Mouse (Mus musculus): ENCODE measurements at regions not wholly inside any gene's neighbourhood (a gene's known extent, or its start where the extent isn't known, plus 50 kb on each side); places are given as distances from the start of the nearest gene placed in this dataset.

GRCm38 (mm10) chr16:91156506-91156905 lies 61.6 kb upstream of the 4932438H23Rik start:
- no peaks in the 10 kb centered on the region for H3K4me1 ChIP-seq
- no peak overlapping the region for H3K4me3 ChIP-seq
- H3K36me3 ChIP-seq, result no peaks in the 10 kb centered on the region
- no peaks in the 10 kb centered on the region for H3K9me3 ChIP-seq
- 32% methylated on average over 15 of the region's 15 CpGs for WGBS
- H3K27ac ChIP-seq, result no peak overlapping the region
- H3K27me3 ChIP-seq (ENCODE audit: insufficient read depth, poor library complexity, severe bottlenecking), result peaks cover 17% of the 10 kb centered on the region; the same call in 1 of the 2 replicates
- DNase-seq (ENCODE audit: low spot score), result no peak

GRCm38 (mm10) chr16:91160679-91161078 lies 64.6 kb upstream of the Olig2 start:
- WGBS, result 15% methylated on average over 8 of the region's 8 CpGs
- Histone ChIP-seq H3K4me1 (no peaks in the 10 kb centered on the region), H3K4me3 (no peak overlapping the region), H3K9me3 (no peaks in the 10 kb centered on the region), H3K27ac (no peak overlapping the region), H3K36me3 (no peaks in the 10 kb centered on the region), H3K27me3 (ENCODE audit: insufficient read depth, poor library complexity, severe bottlenecking) (peaks cover 33% of the 10 kb centered on the region)
- DNase-seq (ENCODE audit: low spot score), result no peak

- no peaks in the 10 kb centered on the region for H3K9me3 ChIP-seq
- H3K4me1 ChIP-seq, result no peaks in the 10 kb centered on the region
- 67% methylated on average over 6 of the region's 6 CpGs for WGBS
- no peak overlapping the region for H3K27ac ChIP-seq
- H3K4me3 ChIP-seq, result no peak overlapping the region
- H3K27me3 ChIP-seq (ENCODE audit: insufficient read depth, poor library complexity, severe bottlenecking), result peaks cover 25% of the 10 kb centered on the region
- no peaks in the 10 kb centered on the region for H3K36me3 ChIP-seq
- DNase-seq (ENCODE audit: low spot score), result no peak
Measured at GRCm38 (mm10) chr16:91161616-91162015, 63.6 kb upstream of the Olig2 start.

GRCm38 (mm10) chr16:91162381-91162780 lies 62.9 kb upstream of the Olig2 start:
- Histone ChIP-seq H3K27ac (no peak overlapping the region), H3K4me3 (no peak overlapping the region), H3K36me3 (no peaks in the 10 kb centered on the region), H3K27me3 (ENCODE audit: insufficient read depth, poor library complexity, severe bottlenecking) (peaks cover 18% of the 10 kb centered on the region), H3K4me1 (no peaks in the 10 kb centered on the region), H3K9me3 (no peaks in the 10 kb centered on the region)
- WGBS, result 87% methylated on average over 6 of the region's 6 CpGs
- no peak for DNase-seq (ENCODE audit: low spot score)

- Histone ChIP-seq H3K9me3 (no peaks in the 10 kb centered on the region), H3K4me1 (peaks cover 14% of the 10 kb centered on the region), H3K27ac (no peak overlapping the region), H3K27me3 (ENCODE audit: insufficient read depth, poor library complexity, severe bottlenecking) (peaks cover 16% of the 10 kb centered on the region), H3K36me3 (no peaks in the 10 kb centered on the region), H3K4me3 (no peak overlapping the region)
- no peak for DNase-seq (ENCODE audit: low spot score)
- 79% methylated on average over 4 of the region's 4 CpGs for WGBS
Measured at GRCm38 (mm10) chr16:91165906-91166305, 59.4 kb upstream of the Olig2 start.

- no peak for DNase-seq (ENCODE audit: low spot score)
- Histone ChIP-seq H3K4me1 (peaks cover 14% of the 10 kb centered on the region), H3K9me3 (no peaks in the 10 kb centered on the region), H3K27me3 (ENCODE audit: insufficient read depth, poor library complexity, severe bottlenecking) (peaks cover 15% of the 10 kb centered on the region; the same call in 1 of the 2 replicates), H3K27ac (no peak overlapping the region), H3K36me3 (no peaks in the 10 kb centered on the region), H3K4me3 (no peak overlapping the region)
Measured at GRCm38 (mm10) chr16:91166866-91167265, 58.4 kb upstream of the Olig2 start.

GRCm38 (mm10) chr16:91168398-91168797 lies 56.9 kb upstream of the Olig2 start:
- H3K4me1 ChIP-seq, result peaks cover 14% of the 10 kb centered on the region
- H3K27me3 ChIP-seq (ENCODE audit: insufficient read depth, poor library complexity, severe bottlenecking), result 0 out of 2 replicates have a peak, but pooled peaks cover under 1% of the 10 kb centered on the region
- no peak for DNase-seq (ENCODE audit: low spot score)
- no peaks in the 10 kb centered on the region for H3K9me3 ChIP-seq
- WGBS, result 49% methylated on average over 7 of the region's 7 CpGs
- H3K4me3 ChIP-seq, result no peak overlapping the region
- no peaks in the 10 kb centered on the region for H3K36me3 ChIP-seq
- H3K27ac ChIP-seq, result no peak overlapping the region

GRCm38 (mm10) chr16:91169829-91170228 lies 55.4 kb upstream of the Olig2 start:
- Histone ChIP-seq H3K4me1 (peaks cover 18% of the 10 kb centered on the region), H3K36me3 (no peaks in the 10 kb centered on the region), H3K27ac (peak overlapping the region; percentile 44; the same call in 1 of the 2 replicates), H3K27me3 (ENCODE audit: insufficient read depth, poor library complexity, severe bottlenecking) (0 out of 2 replicates have a peak, but pooled peaks cover 2% of the 10 kb centered on the region), H3K9me3 (no peaks in the 10 kb centered on the region), H3K4me3 (peak overlapping the region; percentile 52)
- whole genome bisulfite sequencing, result under 1% methylated on average over 16 of the region's 16 CpGs
- peak; percentile 93 for DNase-seq (ENCODE audit: low spot score)

GRCm38 (mm10) chr16:91171911-91172440 lies 53.3 kb upstream of the Olig2 start:
- Histone ChIP-seq H3K36me3 (no peaks in the 10 kb centered on the region), H3K4me1 (peaks cover 18% of the 10 kb centered on the region), H3K27ac (no peak overlapping the region), H3K27me3 (ENCODE audit: insufficient read depth, poor library complexity, severe bottlenecking) (peaks cover 10% of the 10 kb centered on the region), H3K4me3 (no peak overlapping the region), H3K9me3 (no peaks in the 10 kb centered on the region)
- no peak for DNase-seq (ENCODE audit: low spot score)
- 83% methylated on average over 14 of the region's 14 CpGs for WGBS

GRCm38 (mm10) chr16:91172510-91172909 lies 52.7 kb upstream of the Olig2 start:
- Histone ChIP-seq H3K4me1 (peaks cover 18% of the 10 kb centered on the region), H3K36me3 (no peaks in the 10 kb centered on the region), H3K27me3 (ENCODE audit: insufficient read depth, poor library complexity, severe bottlenecking) (peaks cover 15% of the 10 kb centered on the region), H3K9me3 (no peaks in the 10 kb centered on the region), H3K27ac (no peak overlapping the region), H3K4me3 (no peak overlapping the region)
- 84% methylated on average over 9 of the region's 9 CpGs for WGBS
- no peak for DNase-seq (ENCODE audit: low spot score)

GRCm38 (mm10) chr16:91173241-91173640 lies 52.0 kb upstream of the Olig2 start:
- H3K27me3 ChIP-seq (ENCODE audit: insufficient read depth, poor library complexity, severe bottlenecking), result peaks cover 17% of the 10 kb centered on the region
- H3K36me3 ChIP-seq, result no peaks in the 10 kb centered on the region
- no peaks in the 10 kb centered on the region for H3K9me3 ChIP-seq
- peaks cover 18% of the 10 kb centered on the region for H3K4me1 ChIP-seq
- no peak for DNase-seq (ENCODE audit: low spot score)
- no peak overlapping the region for H3K4me3 ChIP-seq
- no peak overlapping the region for H3K27ac ChIP-seq
- 86% methylated on average over 15 of the region's 15 CpGs for WGBS

GRCm38 (mm10) chr16:91173870-91174278 lies 51.4 kb upstream of the Olig2 start:
- Histone ChIP-seq H3K9me3 (no peaks in the 10 kb centered on the region), H3K4me3 (no peak overlapping the region), H3K36me3 (no peaks in the 10 kb centered on the region), H3K27me3 (ENCODE audit: insufficient read depth, poor library complexity, severe bottlenecking) (peaks cover 17% of the 10 kb centered on the region), H3K27ac (no peak overlapping the region), H3K4me1 (peaks cover 21% of the 10 kb centered on the region)
- WGBS, result 37% methylated on average over 3 of the region's 3 CpGs
- no peak for DNase-seq (ENCODE audit: low spot score)

- peaks cover 17% of the 10 kb centered on the region for H3K27me3 ChIP-seq (ENCODE audit: insufficient read depth, poor library complexity, severe bottlenecking)
- WGBS, result 70% methylated on average over 4 of the region's 4 CpGs
Measured at GRCm38 (mm10) chr16:91174401-91174800, 50.9 kb upstream of the Olig2 start.

More at GRCm38 (mm10) chr16:91174401-91174800, 50.9 kb upstream of the Olig2 start:
- Histone ChIP-seq H3K4me3 (no peak overlapping the region), H3K9me3 (no peaks in the 10 kb centered on the region), H3K36me3 (no peaks in the 10 kb centered on the region), H3K27ac (no peak overlapping the region), H3K4me1 (peaks cover 19% of the 10 kb centered on the region)
- no peak for DNase-seq (ENCODE audit: low spot score)

Measured in heart, embryonic 10.5 days (tissue).